Mouse (Mus musculus): ENCODE measurements around the gene Tomm6.

The Tomm6 gene

DNA sequence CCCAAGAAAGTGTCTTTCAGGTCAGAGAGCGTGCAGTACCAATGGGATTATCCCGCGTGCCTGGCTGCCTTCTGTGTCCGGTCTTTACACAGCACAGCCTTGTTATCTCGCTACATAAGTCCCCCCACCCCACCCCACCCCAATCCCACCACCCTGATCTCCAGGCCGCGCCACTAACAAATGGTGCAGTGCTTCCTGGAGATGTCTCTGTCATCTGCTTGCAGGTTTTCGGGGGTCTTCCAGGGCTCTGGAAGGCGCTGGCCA lies at the start of gene Tomm6:
Tomm6 (minus strand) TSS at position 43 of the 264 bp plus-strand sequence.
- no peak for DNase-seq

GRCm38 (mm10) chr17:47737271-47738065 lies 49.3 kb upstream of the Tomm6 start:
- peak; percentile 91 for DNase-seq

DNA sequence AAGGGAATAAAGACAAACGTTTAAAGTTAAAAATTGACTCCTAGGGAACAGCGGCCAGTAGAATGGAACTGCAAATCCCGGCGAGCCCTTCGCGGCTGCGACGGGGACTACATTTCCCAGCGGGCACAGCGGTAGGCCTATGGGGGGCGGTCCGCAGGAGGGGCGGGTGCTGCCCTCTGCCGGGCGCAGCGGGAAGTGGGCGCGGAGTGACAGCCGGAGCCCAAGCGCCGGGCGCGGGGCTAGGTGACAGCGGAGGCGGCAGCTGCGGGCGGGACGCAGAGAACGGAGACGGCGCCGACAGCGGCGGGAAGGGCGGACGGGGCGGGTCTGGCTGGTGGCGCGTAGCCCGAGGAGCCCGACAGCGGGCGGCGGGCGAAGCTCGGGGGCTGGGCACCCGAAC lies 48.7 kb upstream of the Tomm6 start, which contains the start of gene Tfeb:
Tfeb (plus strand) TSS at position 175 of the 400 bp plus-strand sequence.
- peak; percentile 94 for DNase-seq

- peak; percentile 46 for DNase-seq
These were observed 47.4 kb upstream of the Tomm6 start for GRCm38 (mm10) chr17:47735553-47736100.

DNA sequence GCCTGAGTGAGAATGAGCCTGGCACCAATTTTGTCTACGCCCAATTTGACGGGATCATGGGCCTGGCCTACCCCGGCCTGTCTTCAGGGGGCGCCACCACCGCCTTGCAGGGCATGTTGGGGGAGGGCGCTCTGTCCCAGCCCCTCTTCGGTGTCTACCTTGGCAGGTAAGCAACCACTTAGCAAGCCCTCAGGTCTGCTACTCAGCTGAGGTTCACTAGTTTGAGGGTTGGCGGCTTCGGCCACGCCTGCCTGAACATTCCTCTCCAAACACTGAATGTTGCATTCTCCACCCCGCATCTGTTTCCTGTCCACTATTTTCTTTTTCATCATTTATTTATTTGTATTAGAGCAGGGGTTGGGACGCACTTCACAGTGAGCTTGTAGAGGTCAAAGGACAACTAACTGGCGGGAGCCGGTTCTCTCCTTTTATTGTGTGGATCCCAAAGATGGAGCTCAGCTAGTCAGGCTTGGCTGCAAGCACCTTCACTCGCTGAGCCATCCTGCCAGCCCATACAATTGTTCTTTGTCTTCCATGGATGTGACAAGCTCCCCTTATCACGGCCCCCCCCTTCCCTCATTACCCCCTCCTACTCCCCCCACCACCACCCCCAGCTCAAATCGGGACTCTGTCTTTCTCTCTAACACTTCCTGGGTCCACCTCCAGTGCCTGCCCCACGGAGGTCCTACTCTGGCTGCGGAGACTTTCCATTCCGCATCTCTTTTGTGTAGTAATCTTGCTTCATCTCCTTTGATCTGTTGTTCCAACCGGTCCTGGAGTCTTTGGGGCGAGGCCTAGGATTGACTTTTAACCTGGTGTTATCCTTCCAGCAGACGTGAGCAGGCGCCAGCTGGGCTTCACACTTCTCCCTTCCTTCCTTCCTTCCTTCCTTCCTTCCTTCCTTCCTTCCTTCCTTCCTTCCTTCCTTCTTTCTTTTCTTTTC lies 42.7 kb upstream of the Tomm6 start:
- no peak for DNase-seq

- DNase-seq = no peak
These were observed 38.4 kb upstream of the Tomm6 start, which contains the start of gene Pgc for GRCm38 (mm10) chr17:47726566-47726965. Gene Pgc, plus strand, starts transcription at chr17:47726842.

- DNase-seq = no peak
These were observed 33.0 kb upstream of the Tomm6 start for GRCm38 (mm10) chr17:47721183-47721582.

GRCm38 (mm10) chr17:47715037-47715436 lies 26.9 kb upstream of the Tomm6 start:
- DNase-seq = no peak

DNA sequence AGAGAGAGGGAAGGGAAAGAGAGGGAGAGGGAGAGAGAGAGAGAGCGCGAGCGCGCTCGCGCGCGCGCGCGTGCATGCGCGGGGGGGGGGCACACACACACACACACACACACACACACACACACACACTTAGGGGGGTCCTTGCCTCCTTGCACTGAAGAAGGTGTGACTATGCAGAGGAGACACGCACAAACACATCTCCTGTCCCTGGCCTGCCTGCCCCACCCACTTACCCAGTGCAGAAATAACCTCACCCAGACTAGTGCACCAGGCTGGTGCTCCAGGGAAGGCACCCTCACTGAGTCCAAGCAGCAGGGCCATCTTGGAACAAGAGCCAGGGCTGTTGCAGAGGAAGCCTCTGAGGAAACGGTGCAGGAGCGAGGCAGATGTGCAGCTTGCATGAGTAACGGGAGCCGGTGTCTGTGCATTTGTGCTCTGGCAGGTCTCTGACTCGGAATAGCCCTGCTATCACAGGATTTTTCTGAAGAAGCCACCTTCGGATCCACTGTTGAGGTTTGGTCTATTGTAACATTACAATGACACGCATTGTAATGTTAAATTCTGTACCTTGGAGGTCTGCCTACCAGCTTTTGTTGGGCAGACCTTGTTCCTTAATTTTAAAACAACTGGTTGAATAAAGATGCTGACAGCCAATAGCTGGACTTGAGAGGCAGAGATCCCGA lies 24.8 kb upstream of the Tomm6 start:
- DNase-seq = no peak

GRCm38 (mm10) chr17:47711883-47712282 lies 23.7 kb upstream of the Tomm6 start:
- no peak for DNase-seq

DNA sequence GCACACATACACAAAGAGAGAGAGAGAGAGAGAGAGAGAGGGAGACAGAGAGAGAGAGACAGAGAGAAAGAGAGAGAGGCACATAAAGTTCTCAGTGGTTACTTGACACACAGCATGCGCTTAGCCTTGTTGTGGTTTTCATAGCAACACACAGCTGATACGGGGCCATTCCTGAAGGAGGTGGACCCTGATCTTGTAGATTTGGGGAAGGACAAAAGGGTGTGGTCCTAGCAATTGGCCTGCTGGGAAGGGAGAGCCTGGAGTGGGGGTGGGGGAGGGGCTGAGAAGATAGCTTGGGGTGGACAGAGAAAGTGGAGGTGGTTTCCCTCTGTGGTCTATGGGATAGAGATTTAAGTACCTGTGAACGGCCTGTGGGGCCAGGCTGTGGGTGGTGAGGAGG lies 21.9 kb upstream of the Tomm6 start:
- no peak for DNase-seq

GRCm38 (mm10) chr17:47708972-47709371 lies 20.8 kb upstream of the Tomm6 start:
- DNase-seq = no peak

DNA sequence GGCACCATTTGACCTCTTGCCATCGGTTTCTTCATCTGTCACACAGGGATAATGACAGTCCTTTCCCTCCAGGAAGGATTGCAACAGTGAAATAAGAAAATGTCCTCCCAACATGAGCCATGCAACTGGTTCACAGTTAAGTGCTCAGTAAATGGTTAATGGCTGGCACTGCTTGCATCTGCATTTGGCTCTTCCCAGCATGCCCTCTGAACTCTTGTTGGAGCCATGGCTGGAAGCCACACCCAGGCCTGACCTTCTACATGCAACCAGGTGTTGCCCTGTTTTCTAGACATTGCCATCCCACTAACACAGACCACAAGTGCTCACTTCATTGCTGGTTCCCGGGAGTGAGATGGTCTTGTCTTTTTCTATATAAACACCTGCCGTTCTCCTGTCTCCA lies 19.8 kb upstream of the Tomm6 start:
- no peak for DNase-seq

DNA sequence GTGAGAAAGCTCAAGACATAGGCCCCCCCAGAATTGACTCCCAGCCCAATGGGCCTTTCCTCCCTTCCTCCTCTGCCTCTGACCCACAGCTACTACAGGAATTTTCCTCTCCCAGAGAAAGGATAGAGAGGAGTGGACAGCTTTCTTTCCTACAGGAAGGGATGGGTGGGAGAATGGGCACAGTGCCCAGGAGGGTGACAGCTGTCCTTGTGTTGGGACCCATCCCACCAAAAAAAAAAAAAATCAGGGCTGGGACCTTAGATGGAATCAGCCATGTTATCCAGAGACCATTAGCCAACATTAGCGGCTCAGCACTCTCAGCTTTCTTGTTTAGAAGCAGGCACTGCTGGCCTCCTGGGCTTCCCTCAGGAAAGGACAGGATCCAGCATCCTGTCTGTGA lies 18.0 kb upstream of the Tomm6 start:
- no peak for DNase-seq

- no peak for DNase-seq
These were observed 16.5 kb upstream of the Tomm6 start for GRCm38 (mm10) chr17:47704692-47705091.

DNA sequence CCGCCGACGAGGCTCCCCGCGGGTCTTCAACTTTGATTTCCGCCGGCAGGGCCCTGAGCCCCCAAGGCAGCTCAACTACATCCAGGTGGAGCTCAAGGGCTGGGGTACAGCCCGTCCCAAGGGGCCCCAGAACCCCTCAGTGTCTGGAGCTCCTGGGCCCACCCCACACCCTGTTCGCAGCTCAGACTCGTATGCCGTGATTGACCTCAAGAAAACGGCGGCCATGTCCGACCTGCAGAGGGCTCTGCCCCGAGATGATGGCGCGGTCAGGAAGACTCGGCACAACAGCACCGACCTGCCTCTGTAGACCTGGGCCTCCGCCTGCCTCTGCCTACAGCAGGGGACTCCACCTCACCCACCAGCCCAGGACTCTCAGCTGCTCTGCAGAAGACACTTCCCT lies 15.4 kb upstream of the Tomm6 start:
- DNase-seq = no peak

GRCm38 (mm10) chr17:47702548-47703345 lies 14.6 kb upstream of the Tomm6 start:
- DNase-seq = no peak

DNA sequence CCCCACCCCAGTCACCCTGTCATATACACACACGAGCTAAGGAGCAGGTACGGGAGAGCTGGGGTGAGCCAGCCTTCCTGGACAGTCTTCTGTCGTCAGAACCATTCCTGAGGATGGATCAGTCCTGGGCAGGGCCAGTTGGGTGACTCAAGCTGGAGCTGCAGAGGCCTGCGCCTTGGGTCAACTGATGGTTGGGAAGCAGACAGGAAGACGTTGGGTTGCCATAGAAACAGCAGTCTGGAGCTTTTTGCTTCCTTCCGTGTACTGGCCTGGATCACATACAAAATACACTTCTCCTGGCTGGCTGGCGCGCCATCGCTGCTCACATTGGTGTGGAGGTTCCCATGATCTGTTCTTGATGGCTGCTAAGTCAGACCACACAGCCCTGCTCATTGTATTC lies 13.6 kb upstream of the Tomm6 start:
- DNase-seq = no peak

DNA sequence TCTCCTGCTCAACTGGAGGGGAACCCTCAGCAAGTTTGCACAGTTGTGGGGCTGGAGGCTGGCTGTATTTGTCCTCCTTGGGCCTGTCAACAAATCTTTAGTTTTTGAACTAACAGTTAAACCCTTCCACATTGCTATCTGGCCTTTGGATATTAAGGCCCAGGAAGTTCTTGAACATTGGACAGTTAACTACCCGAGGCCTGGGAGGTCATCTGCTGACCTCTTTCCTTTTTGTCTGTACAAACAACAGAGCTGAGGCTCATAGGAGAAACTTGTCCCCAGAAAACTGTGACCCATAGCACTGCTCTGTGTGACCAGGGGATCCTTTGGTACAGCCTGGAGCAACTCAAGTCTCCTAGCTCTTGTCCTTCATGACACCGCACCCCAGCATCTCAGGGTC lies 10.9 kb upstream of the Tomm6 start:
- DNase-seq = no peak

DNA sequence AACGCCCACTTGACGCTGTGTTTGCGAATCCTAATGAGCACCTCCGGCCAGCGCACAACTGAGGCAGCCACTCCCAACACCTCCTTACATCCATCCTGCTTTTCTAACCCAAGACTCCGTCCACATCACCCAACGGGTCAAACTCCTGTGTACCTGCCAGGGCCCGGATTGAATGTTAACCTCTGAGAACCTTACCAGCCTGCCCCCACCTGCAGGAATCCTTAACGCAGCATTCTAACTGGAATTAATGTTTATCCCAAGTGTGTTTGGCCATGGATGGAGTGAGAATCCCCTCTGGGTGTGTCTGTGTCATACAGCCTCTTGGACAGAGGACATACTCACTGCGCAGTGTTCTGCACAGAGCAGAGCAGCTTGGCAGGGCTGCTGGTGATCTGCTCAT lies 10.0 kb upstream of the Tomm6 start:
- no peak for DNase-seq

GRCm38 (mm10) chr17:47695337-47695710 lies 7.1 kb upstream of the Tomm6 start:
- DNase-seq = no peak
